Mouse (Mus musculus) olfactory bulb, adult 2 months (tissue): ENCODE results near the gene Angel2. TPM values are rescaled to one million over a fixed set of nuclear protein-coding genes. Genes with fewer than 3 reads are reported as not detected.
"Not testable (repeated sequence)": the region's sequence is repeated elsewhere in the genome, so short reads cannot be mapped to it uniquely, and the experiment has no call there.

Experiments used
- H3K27ac ChIP-seq: fragments of 200-500 bp; 2 replicates; pipeline ENCODE4 v1.5.1; 2012; ENCODE audit warnings: low read depth, low read length; ENCODE audit not compliant: insufficient read depth
- H3K4me1 ChIP-seq: fragments of 200-500 bp; 2 replicates; pipeline ENCODE4 v1.6.1; 2012; ENCODE audit warnings: low read length; ENCODE audit not compliant: control insufficient read depth, insufficient read depth
- H3K4me3 ChIP-seq: fragments of 200-500 bp; 2 replicates; pipeline ENCODE4 v1.5.1; 2012; ENCODE audit warnings: mild to moderate bottlenecking, low read depth, low read length, moderate library complexity; ENCODE audit not compliant: insufficient read depth
- CTCF ChIP-seq: fragments of 200-500 bp; IDR thresholded peaks from 2 replicates; pipeline ENCODE4 v1.5.1; 2012; ENCODE audit warnings: low read depth, mild to moderate bottlenecking, low read length, moderate library complexity; ENCODE audit not compliant: insufficient read depth
- POLR2A ChIP-seq: fragments of 200-500 bp; IDR thresholded peaks from 2 replicates; pipeline ENCODE4 v1.6.1; 2012; ENCODE audit warnings: mild to moderate bottlenecking, low read depth, low read length, moderate library complexity; ENCODE audit not compliant: insufficient read depth
- WGBS: fragments of 180-500 bp; shearing (Covaris S2); methylation state at CpG from one replicate; pipeline ENCODE4 v1.1.7; 2018; 5-methylcytosine and 5-hydroxymethylcytosine counted together
- polyA plus RNA-seq: library from polyadenylated mRNA; stranded (reverse); fragments of >200 nt; gene quantifications from 2 replicates; pipeline ENCODE4 v1.2.4, GENCODE M21; 2012; ENCODE audit warnings: low replicate concordance; ENCODE audit not compliant: missing spikeins, insufficient read depth, insufficient read length

Angel2 gene
- not detected in 2 replicates for polyA plus RNA-seq

DNA sequence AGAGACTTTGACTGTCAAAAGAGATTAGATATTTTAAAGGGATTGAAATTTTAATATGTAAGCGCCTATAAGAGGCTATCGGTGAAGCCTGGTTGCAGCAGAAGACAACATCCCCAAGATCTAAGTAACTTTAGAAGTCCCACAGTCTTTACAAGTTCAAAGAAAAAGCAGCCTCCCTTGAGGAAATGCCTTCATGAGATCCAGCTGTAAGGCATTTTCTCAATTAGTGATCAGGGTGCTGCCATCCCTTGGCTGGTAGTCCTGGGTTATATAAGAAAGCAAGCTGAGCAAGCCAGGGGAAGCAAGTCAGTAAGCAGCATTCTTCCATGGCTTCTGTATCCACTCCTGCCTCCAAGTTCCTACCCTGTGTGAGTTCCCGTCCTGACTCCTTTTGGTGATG lies at the start of gene Angel2:
TSS of gene Angel2 (plus strand) at position 301 of the 400 bp plus-strand sequence.
- H3K4me3 ChIP-seq, H3K27ac ChIP-seq, H3K4me1 ChIP-seq: not testable (repeated sequence)
- WGBS, result 81% methylated on average over 3 of the region's 3 CpGs

DNA sequence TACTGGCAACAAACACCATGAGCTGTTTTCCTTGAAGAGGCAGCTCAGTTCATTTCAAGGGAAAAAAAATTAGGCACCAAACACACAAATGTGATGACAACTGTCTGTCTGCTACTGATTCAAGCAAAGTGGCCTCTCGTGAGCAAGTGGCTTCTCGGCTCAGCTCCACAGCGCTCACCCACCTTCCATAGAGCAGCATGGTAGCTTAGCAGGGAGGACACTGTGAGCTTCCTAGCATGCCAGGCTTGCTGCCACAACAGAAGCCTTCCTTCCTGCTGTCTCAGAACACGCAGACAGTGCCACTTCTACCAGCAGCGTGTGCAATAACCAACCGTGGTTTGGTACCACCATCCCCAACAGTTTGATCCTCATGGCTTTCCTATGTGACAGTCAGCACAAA lies 49.2 kb upstream of the Angel2 start:
- TF ChIP-seq POLR2A, result no peak
- H3K4me1 ChIP-seq, result peaks cover 3% of the 10 kb centered on the region; the same call in 1 of the 2 replicates
- H3K4me3 ChIP-seq, result no peak overlapping the region
- WGBS, result 85% methylated on average over 6 of the region's 6 CpGs
- no peak overlapping the region for H3K27ac ChIP-seq

DNA sequence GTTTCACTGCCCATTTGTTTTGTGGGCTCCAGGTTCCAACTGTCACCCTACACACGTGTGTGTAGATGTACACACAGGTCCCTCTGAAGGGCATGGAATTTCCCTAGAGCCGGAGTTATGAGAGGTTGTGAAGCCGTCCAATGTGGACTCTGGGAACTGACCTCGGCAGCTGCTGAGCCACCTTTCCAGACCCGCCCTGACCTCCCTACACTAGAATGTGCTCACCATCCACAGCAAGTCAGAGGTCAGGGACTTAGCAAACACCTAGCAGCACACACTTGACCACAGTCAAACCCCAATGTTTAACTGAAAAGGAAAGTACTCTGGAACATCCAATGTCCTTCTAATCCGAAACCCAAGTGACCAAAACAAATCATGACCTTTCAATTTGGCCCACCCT lies 44.3 kb upstream of the Angel2 start:
- no peak for TF ChIP-seq CTCF
- TF ChIP-seq POLR2A, result no peak
- Histone ChIP-seq H3K4me1 (peaks cover 3% of the 10 kb centered on the region; the same call in 1 of the 2 replicates), H3K4me3 (no peak overlapping the region), H3K27ac (no peak overlapping the region)
- 90% methylated on average over 6 of the region's 6 CpGs for WGBS

DNA sequence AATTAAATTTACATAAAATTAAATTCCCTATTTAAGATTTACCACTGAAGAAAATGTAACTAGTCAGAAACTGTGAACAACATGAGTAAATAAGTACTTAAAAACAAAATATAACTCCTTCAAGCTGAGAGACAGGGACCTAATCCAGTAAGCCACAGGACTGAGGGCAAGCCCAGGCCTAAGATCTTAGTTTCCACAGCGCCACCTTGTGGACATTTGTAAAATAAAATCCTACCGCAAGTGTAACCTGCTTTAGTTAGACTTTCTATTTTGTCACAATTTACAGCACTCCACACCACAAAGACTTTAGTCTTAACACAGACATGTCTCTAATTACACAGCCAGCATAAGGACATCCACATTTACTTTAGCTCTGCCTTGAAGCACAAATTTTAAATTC lies 43.5 kb upstream of the Angel2 start:
- TF ChIP-seq POLR2A (no peak), CTCF (no peak)
- 13% methylated on average over 2 of the region's 2 CpGs for WGBS
- H3K4me1 ChIP-seq, result no peaks in the 10 kb centered on the region; the same call in 1 of the 2 replicates
- no peak overlapping the region for H3K27ac ChIP-seq
- no peak overlapping the region for H3K4me3 ChIP-seq

DNA sequence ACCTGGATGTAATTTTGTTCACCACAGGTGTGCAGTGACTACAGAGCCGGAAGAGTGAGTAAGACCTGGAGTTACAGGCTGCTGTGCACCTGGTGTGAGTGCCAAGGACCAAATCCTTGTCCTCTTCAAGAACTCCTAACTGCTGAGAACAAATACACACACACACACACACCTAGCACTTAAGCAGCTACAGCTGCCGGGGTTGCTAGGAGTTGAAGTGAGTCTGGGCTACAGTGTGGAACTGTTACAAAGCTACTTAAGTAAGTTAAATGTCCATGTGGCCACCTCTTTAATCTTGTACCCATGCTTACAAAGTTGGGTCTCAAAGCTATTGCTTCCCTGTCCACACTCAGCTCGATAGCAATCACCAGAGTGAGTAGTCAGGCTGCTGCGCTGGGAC lies 38.9 kb upstream of the Angel2 start:
- Histone ChIP-seq H3K27ac (no peak overlapping the region), H3K4me1 (no peaks in the 10 kb centered on the region), H3K4me3 (no peak overlapping the region)
- WGBS, result 89% methylated on average over 4 of the region's 4 CpGs
- TF ChIP-seq CTCF, result no peak
- no peak for TF ChIP-seq POLR2A

DNA sequence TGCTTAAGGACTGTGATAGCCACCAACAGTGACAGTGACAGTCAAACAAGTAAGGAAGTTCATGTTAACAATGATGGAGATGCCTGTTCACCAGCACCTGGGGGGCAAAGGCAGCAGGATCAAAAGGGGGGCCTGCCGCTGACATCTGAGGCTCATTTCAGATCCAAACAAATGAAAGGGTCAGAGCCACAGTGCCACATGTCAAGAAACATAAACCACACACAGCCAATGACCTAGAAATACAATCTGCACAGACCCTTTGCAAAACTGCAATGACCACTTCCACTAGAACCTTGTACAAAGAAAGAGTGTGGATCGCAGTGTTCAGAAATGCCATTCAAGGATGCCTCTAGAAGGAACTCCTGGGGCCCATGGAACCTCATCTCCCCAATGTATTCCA lies 36.9 kb upstream of the Angel2 start:
- H3K4me1 ChIP-seq, result no peaks in the 10 kb centered on the region
- no peak overlapping the region for H3K4me3 ChIP-seq
- 98% methylated on average over 2 of the region's 2 CpGs for WGBS
- no peak overlapping the region for H3K27ac ChIP-seq
- TF ChIP-seq CTCF, result no peak

DNA sequence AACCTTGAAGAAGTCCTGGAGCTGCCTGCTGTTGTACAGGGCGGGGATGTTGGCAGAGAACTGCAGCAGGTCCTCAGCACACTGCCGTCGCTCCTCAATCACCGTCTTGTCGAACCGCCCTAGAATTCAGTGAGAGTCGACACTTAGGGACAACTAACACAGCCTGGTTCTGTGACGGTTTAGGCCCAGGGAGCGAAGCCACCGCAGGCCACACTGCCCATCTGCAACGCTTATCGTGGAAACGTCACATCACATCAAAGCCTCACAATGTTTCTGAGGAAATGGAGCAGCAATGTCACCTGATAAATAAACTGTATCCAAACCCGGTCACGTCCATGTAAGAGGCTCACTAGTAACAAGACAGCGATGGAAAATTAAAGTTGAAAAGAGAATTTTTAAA lies 36.3 kb upstream of the Angel2 start:
- Histone ChIP-seq H3K27ac (no peak overlapping the region), H3K4me1 (no peaks in the 10 kb centered on the region), H3K4me3 (no peak overlapping the region)
- WGBS, result 95% methylated on average over 16 of the region's 16 CpGs
- TF ChIP-seq CTCF (no peak), POLR2A (no peak)

DNA sequence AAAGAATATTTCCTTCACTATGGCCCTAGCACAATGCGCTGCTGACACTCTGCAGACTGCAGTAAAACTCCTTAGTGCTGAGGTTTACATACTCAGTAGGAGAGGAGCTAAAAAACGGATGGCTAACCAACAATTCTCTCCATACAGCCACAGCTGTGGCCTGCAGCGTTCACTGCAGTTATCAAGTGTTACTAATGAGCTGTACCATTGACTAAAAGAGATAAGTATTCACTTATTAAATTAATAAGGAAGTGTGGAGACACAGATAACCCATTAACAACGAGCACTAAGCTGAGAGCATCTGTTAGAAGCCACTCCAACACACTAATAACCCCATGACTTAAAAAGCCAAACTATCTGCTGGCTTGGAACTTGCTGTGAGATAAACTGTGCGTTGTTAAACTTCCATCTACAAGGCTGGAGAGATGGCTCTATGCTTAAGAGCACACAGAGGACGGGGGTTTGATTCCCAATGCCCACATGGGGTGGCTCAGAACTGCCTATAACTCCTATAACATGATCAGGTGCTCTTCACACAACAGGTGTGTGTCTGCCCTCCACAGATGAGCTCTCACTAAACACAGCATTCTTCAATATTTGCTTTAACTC lies 31.2 kb upstream of the Angel2 start:
- WGBS, result 85% methylated on average over 6 of the region's 6 CpGs
- TF ChIP-seq CTCF (no peak), POLR2A (no peak)
- no peak overlapping the region for H3K27ac ChIP-seq
- H3K4me1 ChIP-seq, result no peaks in the 10 kb centered on the region
- no peak overlapping the region for H3K4me3 ChIP-seq

DNA sequence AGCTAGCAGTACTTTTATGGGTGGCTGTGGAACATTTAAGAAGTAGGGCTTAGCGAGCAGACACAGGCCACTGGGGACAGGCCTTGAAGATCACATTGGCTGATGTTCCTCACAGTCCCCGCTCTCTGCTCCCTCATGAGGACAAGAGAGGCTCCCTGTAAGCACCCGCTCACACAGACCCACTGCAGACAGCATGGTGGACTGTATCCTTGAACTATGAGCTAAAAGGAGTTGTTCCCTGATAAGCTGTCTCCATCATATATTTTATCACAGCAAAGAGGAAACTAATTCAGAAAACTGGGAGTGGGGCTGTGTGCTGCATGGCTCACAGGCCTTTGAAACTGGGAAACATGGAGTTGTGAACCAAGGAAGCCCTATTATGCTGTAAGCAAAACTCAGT lies 26.7 kb upstream of the Angel2 start:
- Histone ChIP-seq H3K27ac (no peak overlapping the region), H3K4me1 (no peaks in the 10 kb centered on the region), H3K4me3 (no peak overlapping the region)
- 93% methylated on average over 3 of the region's 3 CpGs for WGBS
- no peak for TF ChIP-seq POLR2A
- TF ChIP-seq CTCF, result no peak

DNA sequence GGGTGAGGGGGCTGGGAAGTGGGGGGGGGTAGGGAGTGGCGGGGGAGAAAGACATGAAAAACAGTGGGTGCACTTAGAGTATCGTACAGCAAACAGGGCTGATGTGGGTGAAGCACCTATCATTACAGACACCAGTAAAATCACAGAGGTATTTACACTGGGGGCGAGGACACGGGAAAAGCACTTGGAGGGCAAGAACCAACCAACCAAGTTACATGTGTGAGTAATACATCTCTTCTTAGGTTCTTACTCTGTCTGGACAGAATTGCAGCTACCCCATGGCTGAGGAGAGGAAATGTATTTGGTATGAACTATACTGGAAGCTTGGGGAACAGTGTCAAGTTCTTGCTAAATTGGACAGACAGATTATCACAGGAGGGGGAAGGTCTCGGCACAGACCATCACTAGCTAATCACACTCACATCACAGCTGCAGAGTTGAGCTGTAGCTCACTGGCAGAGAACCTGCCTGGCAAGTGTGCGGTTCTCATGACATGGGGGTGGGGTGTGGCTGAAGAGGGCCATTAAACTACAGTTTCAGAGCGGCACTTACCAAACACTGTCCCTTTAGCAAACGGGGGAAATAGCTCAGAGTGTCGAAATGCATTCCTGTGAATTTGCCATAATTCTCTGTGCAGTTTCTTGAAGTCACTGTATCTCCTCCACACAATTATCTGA lies 25.9 kb upstream of the Angel2 start:
- H3K4me3 ChIP-seq, result no peak overlapping the region
- H3K4me1 ChIP-seq, result no peaks in the 10 kb centered on the region
- no peak for TF ChIP-seq CTCF
- TF ChIP-seq POLR2A, result no peak
- H3K27ac ChIP-seq, result no peak overlapping the region
- 77% methylated on average over 9 of the region's 9 CpGs for WGBS

DNA sequence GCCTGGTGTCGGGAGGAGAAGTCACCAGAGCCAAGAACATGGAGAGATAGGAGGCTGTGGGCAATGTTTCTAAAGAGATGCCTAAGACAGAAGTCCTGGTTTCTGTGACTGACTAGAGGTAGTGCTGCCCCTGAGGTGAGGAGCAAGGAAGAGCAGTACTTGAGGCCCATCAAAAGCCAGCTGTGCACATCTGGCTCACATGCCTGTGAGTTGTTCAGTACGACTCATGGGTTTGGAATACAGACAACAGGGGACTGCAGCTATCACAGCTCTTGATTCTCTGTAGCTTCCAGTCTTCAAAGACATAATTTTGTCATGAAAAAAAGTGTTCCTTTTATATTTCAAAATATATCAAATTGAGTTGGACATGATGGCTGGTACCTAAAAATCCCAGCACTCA lies 23.8 kb upstream of the Angel2 start:
- no peak for TF ChIP-seq POLR2A
- TF ChIP-seq CTCF, result no peak
- peaks cover 8% of the 10 kb centered on the region for H3K4me1 ChIP-seq
- no peak overlapping the region for H3K27ac ChIP-seq
- H3K4me3 ChIP-seq, result no peak overlapping the region
- WGBS, result 76% methylated on average over 2 of the region's 2 CpGs
